Mouse (Mus musculus) duodenum, adult 2 months (tissue): ENCODE data around the gene Ttc9. TPM values are rescaled to one million over a fixed set of nuclear protein-coding genes. Genes with fewer than 3 reads are reported as not detected.

Experiments used
- polyA plus RNA-seq: library from polyadenylated mRNA; depleted of rRNA; stranded (reverse); fragments of >200 nt; gene quantifications from 2 replicates; pipeline ENCODE4 v1.2.3, GENCODE M21; 2012; ENCODE audit warnings: low replicate concordance; rRNA removed

The Ttc9 gene
- 0.50 and 0.55 TPM in 2 replicates for polyA plus RNA-seq

GRCm38 (mm10) chr12:81630915-81631660 is at the start of gene Ttc9:
Ttc9 (plus strand) TSS chr12:81631249.

GRCm38 (mm10) chr12:81594902-81595671 is 36.0 kb upstream of the Ttc9 start, which contains the start of gene Med6:
Med6 (minus strand) TSS chr12:81595008.

Other genes with a start within 250 kb of the Ttc9 start
- 0.31 and 0.67 TPM in 2 replicates for gene Adam4, start 209.3 kb upstream of the Ttc9 start, polyA plus RNA-seq
- 74.8 and 78.5 TPM in 2 replicates for gene Cox16, start 146.1 kb upstream of the Ttc9 start, polyA plus RNA-seq
- gene Gm20498, start 98.3 kb upstream of the Ttc9 start, polyA plus RNA-seq = 10.2 and 15.6 TPM in 2 replicates
- 29.4 and 30.6 TPM in 2 replicates for gene Synj2bp, start 98.3 kb upstream of the Ttc9 start, polyA plus RNA-seq
- not detected in 2 replicates for gene Adam21, start 62.8 kb upstream of the Ttc9 start, polyA plus RNA-seq
- gene Med6, start 36.2 kb upstream of the Ttc9 start, polyA plus RNA-seq = 0.76 and 1.2 TPM in 2 replicates
- gene Map3k9, start 149.9 kb downstream of the Ttc9 start, polyA plus RNA-seq = 3.0 and 4.3 TPM in 2 replicates
- gene Pcnx, start 228.8 kb downstream of the Ttc9 start, polyA plus RNA-seq = 21.4 and 34.3 TPM in 2 replicates